In genomic region chr11:50132265-50132664, GRCm38 (mm10) we compare ENCODE assay signal across 8 mouse cellular contexts. TPM values are rescaled to one million over a fixed set of nuclear protein-coding genes. Genes with fewer than 3 reads are reported as not detected.
DNase-seq lines count a peak whose midpoint lies in the region; ATAC-seq and TF ChIP-seq lines count a peak whose summit lies in the region.

No protein-coding gene starts in this region.

- H3K79me2 ChIP-seq in CH12.LX (replicated peaks; ENCODE audit: control insufficient read depth, extremely low read depth, insufficient read depth, poor library complexity, severe bottlenecking) = peaks cover 5% of the 10 kb centered on the region; the same call in 1 of the 2 replicates

- peak overlapping the region; percentile 76 for H3K9ac ChIP-seq in CH12.LX (ENCODE audit: insufficient read depth, low read depth)
- H3K9ac ChIP-seq in forebrain, embryonic 14.5 days (ENCODE audit: low read length) = peak overlapping the region; percentile 99
- peak overlapping the region; percentile 82; the same call in 1 of the 2 replicates for H3K9ac ChIP-seq in liver, embryonic 14.5 days (replicated peaks)

- DNase-seq in heart, embryonic 10.5 days (ENCODE audit: low spot score) = no peak
- no peak for DNase-seq in heart, postnatal 25 days (ENCODE audit: low spot score)
- DNase-seq in CH12.LX (ENCODE audit: extremely low read depth) = peak; percentile 6
- no peak for DNase-seq in forebrain, embryonic 14.5 days (ENCODE audit: low spot score)
- no peak for DNase-seq in liver, embryonic 14.5 days (ENCODE audit: low read depth in 3 of 3, low spot score in 3 of 3)
- no peak for DNase-seq in adrenal gland, postnatal 4 days (ENCODE audit: low spot score in 2 of 2)
- no peak for DNase-seq in right cerebral cortex, postnatal 10 days (ENCODE audit: low spot score in 2 of 2)
- no peak for DNase-seq in kidney, postnatal 36 days

- no peak for TF ChIP-seq POLR2A in CH12.LX (IDR thresholded peaks at IDR 0.05; ENCODE audit: low read depth, low read length)

- H3K9me3 ChIP-seq in heart, embryonic 10.5 days = no peaks in the 10 kb centered on the region
- H3K9me3 ChIP-seq in CH12.LX (replicated peaks; ENCODE audit: low read length) = no peaks in the 10 kb centered on the region
- no peaks in the 10 kb centered on the region for H3K9me3 ChIP-seq in forebrain, embryonic 14.5 days (replicated peaks; ENCODE audit: control insufficient read depth, low read length)
- H3K9me3 ChIP-seq in liver, embryonic 14.5 days (ENCODE audit: control insufficient read depth, low read length) = no peaks in the 10 kb centered on the region

- H3K27ac ChIP-seq in heart, embryonic 10.5 days = peak overlapping the region; percentile 99; the same call in 1 of the 2 replicates
- no peak overlapping the region for H3K27ac ChIP-seq in CH12.LX (ENCODE audit: insufficient read depth, low read depth)
- H3K27ac ChIP-seq in forebrain, embryonic 14.5 days (ENCODE audit: low read depth, low read length) = no peak overlapping the region
- no peak overlapping the region for H3K27ac ChIP-seq in liver, embryonic 14.5 days

- H3K27me3 ChIP-seq in heart, embryonic 10.5 days (ENCODE audit: insufficient read depth, poor library complexity, severe bottlenecking) = no peaks in the 10 kb centered on the region
- H3K27me3 ChIP-seq in CH12.LX (replicated peaks) = peaks cover 2% of the 10 kb centered on the region
- H3K27me3 ChIP-seq in forebrain, embryonic 14.5 days (replicated peaks; ENCODE audit: control insufficient read depth, insufficient read depth, low read length) = no peaks in the 10 kb centered on the region
- no peaks in the 10 kb centered on the region for H3K27me3 ChIP-seq in liver, embryonic 14.5 days (ENCODE audit: control insufficient read depth, insufficient read depth, low read length)

- dilution Hi-C loops in CH12.LX (cut with MboI; ENCODE audit: extremely low pct_ligation_motif_present, extremely low pct_unique_long_range_greater_than_20kb, low sequenced_read_pairs) = no loop called here

- TF ChIP-seq RAD21 in CH12.LX (IDR thresholded peaks at IDR 0.05; ENCODE audit: low read depth, low read length) = no peak

- peak overlapping the region; percentile 73 for H3K4me2 ChIP-seq in CH12.LX (ENCODE audit: insufficient read depth, low read depth, poor library complexity, severe bottlenecking)
- peak overlapping the region; percentile 90 for H3K4me2 ChIP-seq in forebrain, embryonic 14.5 days (ENCODE audit: low read length)
- H3K4me2 ChIP-seq in liver, embryonic 14.5 days (ENCODE audit: low read depth) = peak overlapping the region; percentile 91

- peaks cover 18% of the 10 kb centered on the region for H3K36me3 ChIP-seq in heart, embryonic 10.5 days
- peaks cover 14 to 41% of the 10 kb centered on the region in 2 experiments for H3K36me3 ChIP-seq in CH12.LX (replicated peaks in 1 of 2; ENCODE audit: control insufficient read depth in 1 of 2, insufficient read depth in 1 of 2, low read length in 1 of 2)
- peaks cover 17% of the 10 kb centered on the region for H3K36me3 ChIP-seq in forebrain, embryonic 14.5 days (ENCODE audit: control insufficient read depth, insufficient read depth, low read length)
- H3K36me3 ChIP-seq in liver, embryonic 14.5 days (replicated peaks; ENCODE audit: control insufficient read depth, insufficient read depth, low read depth) = peaks cover 4% of the 10 kb centered on the region; the same call in 1 of the 2 replicates

- 87% methylated on average over 6 of the region's 6 CpGs for WGBS in heart, embryonic 10.5 days
- 78% methylated on average over 6 of the region's 6 CpGs for WGBS in forebrain, embryonic 14.5 days
- WGBS in liver, embryonic 14.5 days (ENCODE audit: insufficient replicate concordance) = 71% methylated on average over 6 of the region's 6 CpGs

- in situ Hi-C loops in CH12.LX (cut with MboI; ENCODE audit: low pct_ligation_motif_present, low pct_unique_long_range_greater_than_20kb, low sequenced_read_pairs) = loop anchor here (5.0 to 10.0 kb wide), 2 partner anchors 150 to 233 kb away; no protein-coding TSS in a partner anchor

- H3K4me1 ChIP-seq in heart, embryonic 10.5 days = peaks cover 34% of the 10 kb centered on the region
- H3K4me1 ChIP-seq in CH12.LX (ENCODE audit: control insufficient read depth in 1 of 2, insufficient read depth in 2 of 2) = peaks cover 8 to 24% of the 10 kb centered on the region in 2 experiments
- H3K4me1 ChIP-seq in forebrain, embryonic 14.5 days (ENCODE audit: control insufficient read depth, insufficient read depth, low read length) = peaks cover 8% of the 10 kb centered on the region
- peaks cover 14 to 15% of the 10 kb centered on the region in 2 experiments for H3K4me1 ChIP-seq in liver, embryonic 14.5 days (replicated peaks; ENCODE audit: control insufficient read depth in 2 of 2, insufficient read depth in 2 of 2, low read length in 1 of 2)

- TF ChIP-seq CTCF in CH12.LX (conservative IDR thresholded peaks at IDR 0.05 in 1 of 2, IDR thresholded peaks at IDR 0.05 in 1 of 2; ENCODE audit: low read depth in 2 of 2, low read length in 2 of 2) = no peak
- TF ChIP-seq CTCF in liver, embryonic 14.5 days (IDR thresholded peaks at IDR 0.05; ENCODE audit: low read depth) = no peak

- H3K4me3 ChIP-seq in heart, embryonic 10.5 days = peak overlapping the region; percentile 92
- peak overlapping the region; percentile 88 to 100 (median 90) for H3K4me3 ChIP-seq in CH12.LX (replicated peaks in 1 of 3; ENCODE audit: low read depth in 2 of 3, low read length in 2 of 3, poor library complexity in 1 of 3)
- peak overlapping the region; percentile 87 for H3K4me3 ChIP-seq in forebrain, embryonic 14.5 days (ENCODE audit: low read depth, low read length)
- H3K4me3 ChIP-seq in liver, embryonic 14.5 days (ENCODE audit: insufficient read depth in 1 of 2, low read depth in 2 of 2, low read length in 2 of 2) = peak overlapping the region; percentile 67 to 89

- TF ChIP-seq EP300 in CH12.LX (IDR thresholded peaks at IDR 0.05; ENCODE audit: low read length) = no peak
- no peak for TF ChIP-seq EP300 in liver, embryonic 14.5 days (IDR thresholded peaks at IDR 0.05; ENCODE audit: low read depth)

- ATAC-seq in forebrain, embryonic 14.5 days = no peak
- ATAC-seq in liver, embryonic 14.5 days (ENCODE audit: insufficient read depth) = no peak

- intact Hi-C loops in heart, postnatal 25 days (cut with DNase I) = loop anchor here (5.0 kb wide), 2 partner anchors 95 to 105 kb away; partner anchors contain the start of gene Rnf130

TF ChIP-seq in CH12.LX, 34 proteins besides CTCF, POLR2A, EP300 and RAD21:
- TF ChIP-seq MAX (IDR thresholded peaks at IDR 0.05; ENCODE audit: low read length) = 0 out of 2 replicates have a peak, but pooled peaks have one; percentile 5
- TF ChIP-seq MAZ (IDR thresholded peaks at IDR 0.05; ENCODE audit: low read depth, low read length) = no peak

RNA-seq across cellular contexts. Expression of gene Tbc1d9b, which starts 1.1 kb away (rescaled TPM):
- 29.5 and 36.5 TPM in 2 replicates for polyA plus RNA-seq in heart, embryonic 10.5 days (2016; fragmentation: Nextera tagmentation; extraction: Ambion mirVana)
- 10 to 100 TPM; 42.9 to 43.9 TPM for total RNA-seq in heart, postnatal 25 days (2021)
- 23.1 and 27.9 TPM in 2 replicates for total RNA-seq in CH12.LX (2012; rRNA removed)
- total RNA-seq in CH12.LX (2014; rRNA removed) = 12.8 and 14.1 TPM in 2 replicates
- polyA plus RNA-seq in CH12.LX (2012; ENCODE audit: insufficient read length, low read depth) = 26.7 and 28.6 TPM in 2 replicates
- 23.3 and 28.3 TPM in 2 replicates for polyA plus RNA-seq in forebrain, embryonic 14.5 days (2014; fragmentation: Nextera tagmentation; extraction: Ambion mirVana)
- polyA plus RNA-seq in liver, embryonic 14.5 days (2012; rRNA removed) = 6.8 and 8.4 TPM in 2 replicates
- polyA plus RNA-seq in liver, embryonic 14.5 days (2014; fragmentation: Nextera tagmentation; extraction: Ambion mirVana) = 9.5 and 11.1 TPM in 2 replicates
- 100 to 1,000 TPM; 108 to 120 TPM for total RNA-seq in adrenal gland, postnatal 4 days (2021)

RNA-seq across cellular contexts. Expression of gene Mrnip, which starts 42.0 kb away (rescaled TPM):
- polyA plus RNA-seq in heart, embryonic 10.5 days (2016; fragmentation: Nextera tagmentation; extraction: Ambion mirVana) = 15.6 and 21.7 TPM in 2 replicates
- total RNA-seq in heart, postnatal 25 days (2021) = 1 to 10 TPM; 2.3 to 2.7 TPM
- total RNA-seq in CH12.LX (2012; rRNA removed) (30.4 and 36.7 TPM in 2 replicates), CH12.LX (2014; rRNA removed) (26.7 and 29.7 TPM in 2 replicates)
- polyA plus RNA-seq in CH12.LX (2012; ENCODE audit: insufficient read length, low read depth) = 22.5 and 22.8 TPM in 2 replicates
- 34.5 and 41.5 TPM in 2 replicates for polyA plus RNA-seq in forebrain, embryonic 14.5 days (2014; fragmentation: Nextera tagmentation; extraction: Ambion mirVana)
- polyA plus RNA-seq in liver, embryonic 14.5 days (2012; rRNA removed) = 7.4 and 7.6 TPM in 2 replicates
- polyA plus RNA-seq in liver, embryonic 14.5 days (2014; fragmentation: Nextera tagmentation; extraction: Ambion mirVana) = 8.5 and 9.3 TPM in 2 replicates
- total RNA-seq in adrenal gland, postnatal 4 days (2021) = 10 to 100 TPM; 24.8 to 26.2 TPM
